Mouse (Mus musculus): Measurements from ENCODE around the gene Tecrl.

Tecrl gene

DNA sequence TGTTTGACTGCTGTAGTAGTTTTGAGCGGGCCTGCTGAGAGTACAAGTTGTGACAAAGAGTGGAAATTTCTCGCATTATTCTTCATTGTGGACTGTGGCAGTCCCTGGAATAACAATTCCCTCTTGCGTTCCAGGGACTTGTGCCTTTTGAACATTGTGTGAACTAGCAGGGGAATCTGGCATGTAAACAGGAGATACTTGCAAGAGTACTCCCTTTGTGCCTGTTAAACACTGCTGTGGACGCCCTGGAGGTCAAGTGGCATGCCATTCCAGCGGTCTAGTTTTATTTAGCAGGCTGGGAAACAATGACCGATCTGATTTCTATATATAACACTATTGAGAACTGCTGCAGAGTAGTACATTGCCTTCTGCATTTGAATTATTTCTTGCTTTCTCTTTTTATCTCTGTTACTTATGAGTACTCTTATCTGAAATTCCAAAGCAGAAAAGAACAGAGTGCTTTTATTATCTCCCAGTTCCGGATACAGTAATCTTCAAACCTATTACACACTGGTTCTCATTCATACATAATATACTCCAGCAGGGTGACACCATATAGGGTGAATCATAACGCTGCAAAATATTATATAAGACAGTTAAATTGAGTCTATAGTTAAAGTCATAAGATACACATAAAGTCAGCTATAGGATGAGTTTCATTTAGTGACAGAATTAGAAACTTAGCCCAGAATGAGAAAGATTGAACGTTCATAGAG is at the start of gene Tecrl:
Gene Tecrl, minus strand, starts transcription at position 350 of the 716 bp plus-strand sequence.
- DNase-seq (ENCODE audit: low spot score in 2 of 2): no peak

DNA sequence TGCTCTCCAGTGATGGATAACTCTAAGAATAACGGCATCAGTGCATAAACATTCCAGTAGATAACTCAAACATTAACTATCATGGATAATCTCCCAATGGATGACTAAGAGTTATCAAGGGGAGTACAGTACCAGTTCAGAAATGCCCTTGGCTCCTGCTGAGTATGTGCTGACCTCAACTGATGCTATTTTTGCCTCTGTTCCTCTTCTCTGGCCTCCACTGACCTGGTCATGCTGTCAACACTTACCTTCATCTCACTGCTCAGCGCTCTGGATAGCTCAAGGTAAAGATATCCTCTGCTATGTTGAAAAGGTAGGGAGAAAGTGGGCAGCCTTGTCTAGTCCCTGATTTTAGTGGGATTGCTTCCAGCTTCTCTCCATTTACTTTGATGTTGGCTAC is 30.0 kb upstream of the Tecrl start:
- DNase-seq (ENCODE audit: low spot score in 2 of 2): no peak

DNA sequence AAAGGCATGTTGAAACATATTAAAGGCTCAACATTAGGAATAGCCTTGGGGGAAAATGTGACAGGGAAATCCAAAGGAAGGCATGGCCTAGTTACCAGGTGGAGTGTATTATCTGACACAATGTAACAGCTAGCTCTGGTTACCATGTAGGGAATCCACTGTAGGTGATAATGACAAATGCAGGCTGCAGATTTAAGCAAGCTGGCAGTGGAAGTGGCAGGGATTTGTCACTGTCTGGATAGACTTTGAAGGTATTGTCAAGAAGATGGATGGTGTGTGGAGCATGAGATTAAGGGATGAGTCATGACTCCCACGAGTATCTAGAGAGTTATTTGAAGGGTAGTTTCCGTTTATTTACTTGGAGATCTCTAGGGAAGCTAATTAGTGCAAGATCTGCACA is 3.4 kb downstream of the Tecrl start:
- no peak for DNase-seq (ENCODE audit: low spot score in 2 of 2)

DNA sequence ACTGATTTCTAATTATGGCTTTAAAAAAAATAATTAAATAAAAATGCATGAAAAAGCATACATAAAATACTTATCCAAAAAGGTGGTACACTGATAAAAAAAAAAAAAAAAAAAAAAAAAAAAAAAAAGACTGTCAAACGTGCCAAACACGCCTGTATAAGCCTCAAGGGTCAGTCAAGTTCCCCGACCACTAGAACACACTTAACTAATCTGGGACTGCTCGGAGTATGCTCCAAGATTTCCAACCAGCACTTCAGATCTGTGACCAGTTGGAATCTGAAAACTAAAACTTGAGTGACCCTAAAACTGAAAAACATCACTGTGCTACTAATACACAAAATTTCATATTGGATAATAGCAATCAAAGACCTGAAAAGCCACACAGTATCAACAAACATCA is 15.9 kb downstream of the Tecrl start:
- DNase-seq (ENCODE audit: low spot score in 2 of 2): no peak

DNA sequence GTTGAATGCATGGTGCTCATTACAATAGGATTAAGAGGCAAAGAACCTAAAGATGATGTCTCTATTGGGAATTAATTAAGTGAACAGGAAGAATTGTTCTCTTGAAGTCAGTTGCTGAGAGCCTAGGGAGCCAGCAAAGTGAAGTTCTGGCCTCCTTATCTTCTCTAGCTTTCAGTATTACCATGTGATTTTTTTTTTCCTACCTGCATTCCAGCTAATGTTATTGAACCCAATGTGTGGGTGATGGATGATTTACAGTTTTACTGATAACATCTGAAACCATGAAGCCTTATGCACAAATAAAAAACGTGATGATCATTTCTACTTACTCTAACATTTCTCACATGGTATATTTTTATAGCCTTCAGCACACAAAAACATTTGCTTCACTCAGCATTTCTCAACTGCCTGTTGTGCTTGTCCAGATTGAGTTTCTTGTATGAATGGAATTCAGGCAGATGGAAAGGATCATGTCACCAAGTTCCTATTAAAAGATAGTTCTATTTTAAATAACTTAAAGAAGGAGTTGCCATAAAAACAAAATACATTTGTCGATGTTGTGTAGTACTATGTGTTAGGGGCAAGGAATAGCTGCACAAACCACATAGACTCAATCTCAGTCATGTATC is 87.7 kb downstream of the Tecrl start:
- no peak for DNase-seq (ENCODE audit: low spot score in 2 of 2)

DNA sequence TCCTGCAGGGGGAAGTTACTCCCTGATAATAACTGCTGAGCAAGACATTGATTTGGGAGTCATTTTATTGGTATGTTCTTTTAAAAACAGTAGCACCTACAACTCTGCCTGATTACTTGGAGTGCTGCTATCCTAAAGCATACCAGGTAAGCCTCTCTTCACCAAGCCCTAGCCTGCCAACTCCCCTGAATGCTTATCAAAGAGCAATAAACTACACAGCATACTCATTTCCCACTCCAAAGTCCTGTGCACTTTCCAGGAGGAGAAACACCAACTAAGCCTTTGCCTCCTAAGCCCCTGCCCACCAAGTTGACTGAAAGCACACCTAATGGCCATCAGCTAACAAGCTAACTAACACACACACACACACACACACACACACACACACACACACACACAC is 94.9 kb downstream of the Tecrl start:
- DNase-seq (ENCODE audit: low spot score in 2 of 2): no peak

GRCm38 (mm10) chr5:83254141-83254540 is 100.9 kb downstream of the Tecrl start:
- no peak for DNase-seq (ENCODE audit: low spot score in 2 of 2)

DNA sequence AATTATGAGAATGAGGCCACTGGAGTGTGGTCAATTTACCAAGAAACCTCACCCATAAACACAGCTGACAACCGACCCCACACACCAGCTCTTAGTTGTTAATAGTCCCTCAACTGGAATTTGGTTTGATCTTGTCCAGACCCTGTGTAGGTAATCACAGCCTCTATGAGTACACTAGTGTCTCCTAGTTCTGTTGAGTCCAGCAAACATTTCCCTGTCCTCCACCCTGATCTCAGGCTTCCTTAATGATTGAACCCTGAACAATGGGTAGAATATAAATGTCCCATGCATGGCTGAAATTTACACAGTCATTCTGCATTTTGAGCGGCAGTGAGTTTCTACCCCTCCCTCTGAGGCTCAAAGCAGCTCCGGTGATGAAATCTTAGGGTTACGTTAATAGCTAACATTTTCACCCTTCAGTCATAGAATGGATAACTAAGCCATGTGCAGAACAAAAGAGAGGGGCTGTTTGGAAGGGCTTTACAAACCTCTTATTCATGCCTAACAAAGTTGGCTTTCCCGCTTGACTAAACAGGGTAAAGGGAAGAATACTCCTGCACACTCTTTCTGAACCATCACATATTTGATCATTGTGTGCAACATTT is 116.0 kb downstream of the Tecrl start:
- no peak for DNase-seq (ENCODE audit: low spot score in 2 of 2)
